Mouse (Mus musculus) ES-Bruce4 (cell line): ENCODE data around the gene Myo19.

Experiments used
- CTCF ChIP-seq: IDR thresholded peaks from one replicate; pipeline ENCODE4 v1.8.1; 2011; ENCODE audit warnings: low read depth, low read length
- EP300 ChIP-seq: IDR thresholded peaks from 2 replicates; pipeline ENCODE4 v1.6.1; 2011; ENCODE audit warnings: low read depth, low read length; ENCODE audit not compliant: insufficient read depth
- POLR2A ChIP-seq: IDR thresholded peaks from one replicate; pipeline ENCODE4 v1.8.1; 2011; ENCODE audit warnings: low read length; ENCODE audit not compliant: insufficient read depth

DNA sequence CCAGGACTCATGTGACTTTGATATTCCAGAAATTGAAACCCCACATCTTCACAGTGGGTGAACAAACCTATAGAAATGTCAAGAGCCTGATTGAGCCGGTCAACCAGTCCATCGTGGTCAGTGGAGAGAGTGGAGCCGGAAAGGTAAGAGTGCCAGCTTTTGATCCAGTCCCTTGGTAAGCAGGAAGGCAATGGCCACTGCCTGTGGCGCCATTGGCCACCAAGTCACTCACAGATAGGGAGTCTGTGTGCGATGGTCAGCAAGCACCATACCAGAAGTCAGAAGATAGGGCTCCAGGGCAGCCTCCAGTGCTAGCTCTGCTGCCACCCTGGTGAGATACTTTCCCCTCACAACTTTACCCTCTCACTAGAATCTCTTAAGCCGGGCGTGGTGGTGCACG is 8.1 kb downstream of the Myo19 start:
- TF ChIP-seq POLR2A (no peak), CTCF (no peak), EP300 (no peak)
